Mouse (Mus musculus) thymus, postnatal 25 days (tissue): ENCODE results near the gene Klhl11.
A peak's percentile ranks its signal among the peaks of the same experiment; 100 is the strongest.

Experiments used
- DNase-seq: peaks from one replicate; pipeline ENCODE4 v3.0.0; 2022

The Klhl11 gene

GRCm38 (mm10) chr11:100465833-100466232 lies 6.7 kb downstream of the Klhl11 start:
- DNase-seq: no peak

- no peak for DNase-seq
Measured at GRCm38 (mm10) chr11:100465229-100465792, 7.2 kb downstream of the Klhl11 start.

- DNase-seq: no peak
Measured at GRCm38 (mm10) chr11:100462699-100463098, 9.8 kb downstream of the Klhl11 start.

GRCm38 (mm10) chr11:100457711-100458110 lies 14.8 kb downstream of the Klhl11 start:
- no peak for DNase-seq

- no peak for DNase-seq
Measured at GRCm38 (mm10) chr11:100457247-100457646, 15.3 kb downstream of the Klhl11 start.

GRCm38 (mm10) chr11:100442625-100443024 lies 29.9 kb downstream of the Klhl11 start:
- no peak for DNase-seq

- no peak for DNase-seq
Measured at GRCm38 (mm10) chr11:100441797-100442196, 30.7 kb downstream of the Klhl11 start, which contains the start of the genes Nt5c3b and Klhl10. Gene Nt5c3b, minus strand, starts transcription at chr11:100441808. Gene Klhl10, plus strand, starts transcription at chr11:100441917.

GRCm38 (mm10) chr11:100440691-100441522 lies 31.6 kb downstream of the Klhl11 start:
- DNase-seq: peak; percentile 90

GRCm38 (mm10) chr11:100437901-100438300 lies 34.6 kb downstream of the Klhl11 start:
- DNase-seq: no peak

GRCm38 (mm10) chr11:100435678-100436246 lies 36.8 kb downstream of the Klhl11 start:
- DNase-seq: no peak

GRCm38 (mm10) chr11:100432002-100432401 lies 40.5 kb downstream of the Klhl11 start:
- DNase-seq: no peak

- DNase-seq: no peak
Measured at GRCm38 (mm10) chr11:100430052-100430451, 42.5 kb downstream of the Klhl11 start.

- no peak for DNase-seq
Measured at GRCm38 (mm10) chr11:100428612-100429199, 43.8 kb downstream of the Klhl11 start.

GRCm38 (mm10) chr11:100426820-100427219 lies 45.7 kb downstream of the Klhl11 start:
- no peak for DNase-seq

GRCm38 (mm10) chr11:100425851-100426250 lies 46.7 kb downstream of the Klhl11 start:
- peak; percentile 75 for DNase-seq

- no peak for DNase-seq
Measured at GRCm38 (mm10) chr11:100423836-100424235, 48.7 kb downstream of the Klhl11 start.

GRCm38 (mm10) chr11:100421537-100421936 lies 51.0 kb downstream of the Klhl11 start:
- DNase-seq: no peak

GRCm38 (mm10) chr11:100414914-100415822 lies 57.4 kb downstream of the Klhl11 start, which contains the start of gene Fkbp10:
Gene Fkbp10, plus strand, starts transcription at chr11:100415697.
- no peak for DNase-seq

- peak; percentile 78 for DNase-seq
Measured at GRCm38 (mm10) chr11:100414021-100414913, 58.3 kb downstream of the Klhl11 start, which contains the start of gene P3h4. Gene P3h4, minus strand, starts transcription at chr11:100414836.

GRCm38 (mm10) chr11:100413541-100413940 lies 59.0 kb downstream of the Klhl11 start:
- no peak for DNase-seq
